ENCODE assay signal across 10 mouse cellular contexts in genomic region chr8:86364898-86365297, GRCm38 (mm10).
DNase-seq lines count a peak whose midpoint lies in the region; TF ChIP-seq lines count a peak whose summit lies in the region.
"Had no signal": no experiment of that assay in that cellular context is flagged by ENCODE, and none has a peak within 500 bp of the region (broad histone marks: within the 10 kb centered on the region; RNA-seq: fewer than 3 reads in every experiment).

No protein-coding gene starts in this region.

- WGBS in kidney, adult 2 months = 63% methylated on average over 2 of the region's 2 CpGs

- H3K4me3 ChIP-seq in kidney, adult 2 months (ENCODE audit: insufficient read depth, low read depth, low read length) = no peak overlapping the region
- H3K4me3 ChIP-seq: erythroblast, embryonic 14.5 days had no signal

- 0 out of 2 replicates have a peak, but pooled peaks have one; percentile 20 for TF ChIP-seq CTCF in kidney, adult 2 months (conservative IDR thresholded peaks at IDR 0.05; ENCODE audit: insufficient read depth, insufficient read length, low read depth, low read length)

- no peak overlapping the region for H3K27ac ChIP-seq in kidney, adult 2 months (ENCODE audit: insufficient read depth, low read depth, low read length)
- H3K27ac ChIP-seq: macrophage had no signal

- no peaks in the 10 kb centered on the region for H3K27me3 ChIP-seq in kidney, adult 2 months (replicated peaks; ENCODE audit: control insufficient read depth, insufficient read depth, low read length)

- TF ChIP-seq POLR2A in kidney, adult 2 months (IDR thresholded peaks at IDR 0.05; ENCODE audit: low read depth, low read length) = no peak

- DNase-seq in kidney, adult 2 months = no peak
- DNase-seq in kidney, postnatal 14 days = no peak
- peak; percentile 24 for DNase-seq in right cerebral cortex, postnatal 14 days
- no peak for DNase-seq in right cerebral cortex, adult 2 months (ENCODE audit: low spot score in 2 of 2)
- peak; percentile 1 for DNase-seq in c-Kit-positive CD71-positive TER-119-positive erythroid progenitor cells, embryonic 14.5 days (ENCODE audit: low spot score)
- peak; percentile 12 for DNase-seq in thymus, postnatal 25 days
- DNase-seq in layer of hippocampus, postnatal 10 days (ENCODE audit: low spot score in 2 of 2) = no peak
- DNase-seq in cerebellum, adult 8-10 months = no peak

- no peaks in the 10 kb centered on the region for H3K4me1 ChIP-seq in kidney, adult 2 months (ENCODE audit: control insufficient read depth, insufficient read depth, low read length)

- no peaks in the 10 kb centered on the region for H3K36me3 ChIP-seq in kidney, adult 2 months (ENCODE audit: control insufficient read depth, insufficient read depth, low read length)

Comparison
In these comparisons a context has a peak if more than half of its experiments do, and no peak if none do; other contexts are left out.
1. DNase-seq: peak in right cerebral cortex, postnatal 14 days (single experiment), c-Kit-positive CD71-positive TER-119-positive erythroid progenitor cells, embryonic 14.5 days (single experiment) and thymus, postnatal 25 days (single experiment); none in kidney, adult 2 months (single experiment), kidney, postnatal 14 days (single experiment), right cerebral cortex, adult 2 months (0 of 2), layer of hippocampus, postnatal 10 days (0 of 2) and cerebellum, adult 8-10 months (single experiment).